Mouse (Mus musculus) gastrocnemius, postnatal 14 days (tissue): ENCODE measurements around the gene Stbd1. TPM values are rescaled to one million over a fixed set of nuclear protein-coding genes. Genes with fewer than 3 reads are reported as not detected.

Experiments
- DNase-seq: peaks from one replicate; pipeline ENCODE4 v3.0.0; 2021; ENCODE audit warnings: mixed read lengths
- intact Hi-C: fragments of 180-260 bp; cut with DNase I; formaldehyde crosslinking; loops from one replicate; pipeline ENCODE4 v1.15.1; 2025; ENCODE audit warnings: low total_unique reads
- total RNA-seq, 2 experiments: library from RNA; stranded (reverse); gene quantifications; 2 replicates each; pipeline ENCODE4 v1.2.3; 2021

The Stbd1 gene
- total RNA-seq, 2 experiments from 2014 or later, result 84.1 to 108 TPM

GRCm38 (mm10) chr5:92633526-92633925 lies 30.7 kb downstream of the Stbd1 start:
- no peak for DNase-seq
- intact Hi-C loops, result no loop called here

GRCm38 (mm10) chr5:92634916-92635315 lies 32.1 kb downstream of the Stbd1 start:
- no peak for DNase-seq
- intact Hi-C loops, result no loop called here

- intact Hi-C loops, result no loop called here
- DNase-seq, result no peak
Observed at GRCm38 (mm10) chr5:92635891-92636290, 33.0 kb downstream of the Stbd1 start.

GRCm38 (mm10) chr5:92640861-92641260 lies 38.0 kb downstream of the Stbd1 start:
- intact Hi-C loops, result no loop called here
- DNase-seq, result no peak

Other genes with a start within 250 kb of the Stbd1 start
- 1 to 10 TPM; 8.9 to 9.9 TPM for gene Nup54, start 167.8 kb upstream of the Stbd1 start, total RNA-seq
- gene Scarb2, start 96.2 kb upstream of the Stbd1 start, total RNA-seq, result 10 to 100 TPM; 71.7 to 79.2 TPM
- gene Fam47e, start 48.0 kb upstream of the Stbd1 start, total RNA-seq, result not detected
- under 1 TPM; 0.08 to 0.18 TPM for gene Ccdc158, start 72.2 kb downstream of the Stbd1 start, total RNA-seq
- gene Shroom3, start 80.4 kb downstream of the Stbd1 start, total RNA-seq, result 1 to 10 TPM; 1.2 to 1.7 TPM